Mouse (Mus musculus): ENCODE measurements around the gene Zfp12.

Zfp12 gene

GRCm38 (mm10) chr5:143255131-143255519 lies 20.2 kb downstream of the Zfp12 start:
- TF ChIP-seq GATA4 (IDR thresholded peaks at IDR 0.05; ENCODE audit: insufficient replicate concordance, low read length): no peak

DNA sequence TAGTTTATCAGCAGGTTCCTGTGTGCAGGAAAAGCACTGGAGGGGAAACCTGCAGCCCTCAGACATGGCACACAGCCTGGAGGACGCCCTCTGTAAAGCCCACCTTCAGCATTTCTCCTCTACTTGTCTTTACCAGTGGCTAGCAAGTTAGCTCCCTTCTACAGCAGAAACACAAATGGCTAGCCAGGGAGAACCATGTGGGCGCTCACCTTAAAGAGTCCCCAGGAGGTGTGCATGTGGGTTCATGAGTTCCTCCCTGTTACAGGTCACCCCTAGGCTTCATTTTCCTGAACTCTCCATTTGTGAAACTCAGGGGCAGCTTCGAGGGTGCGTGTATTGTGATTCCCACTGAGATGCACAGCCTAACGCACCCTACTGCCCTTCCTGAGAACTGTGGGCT lies 20.8 kb downstream of the Zfp12 start:
- no peak for TF ChIP-seq GATA4 (IDR thresholded peaks at IDR 0.05; ENCODE audit: insufficient replicate concordance, low read length)

DNA sequence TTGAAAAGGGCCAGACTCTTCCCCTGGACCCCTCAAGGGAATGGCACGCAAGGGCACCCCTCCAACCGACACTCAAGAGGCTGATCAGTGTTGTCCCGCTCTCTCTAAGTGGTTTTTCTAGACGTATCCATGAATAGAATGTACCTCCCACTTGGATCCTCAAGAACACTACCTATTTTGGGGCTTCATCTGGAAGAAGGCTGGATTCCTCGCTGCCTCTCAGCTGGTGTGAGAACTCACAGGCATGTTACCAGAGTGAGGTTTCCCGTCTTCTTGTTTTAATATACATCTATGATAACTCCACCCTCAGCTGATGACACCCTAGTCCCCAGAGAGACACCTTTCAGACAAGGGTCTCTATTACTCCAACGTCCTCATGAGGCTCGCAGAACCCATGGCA lies 26.7 kb downstream of the Zfp12 start:
- TF ChIP-seq GATA4 (IDR thresholded peaks at IDR 0.05; ENCODE audit: insufficient replicate concordance, low read length): no peak

DNA sequence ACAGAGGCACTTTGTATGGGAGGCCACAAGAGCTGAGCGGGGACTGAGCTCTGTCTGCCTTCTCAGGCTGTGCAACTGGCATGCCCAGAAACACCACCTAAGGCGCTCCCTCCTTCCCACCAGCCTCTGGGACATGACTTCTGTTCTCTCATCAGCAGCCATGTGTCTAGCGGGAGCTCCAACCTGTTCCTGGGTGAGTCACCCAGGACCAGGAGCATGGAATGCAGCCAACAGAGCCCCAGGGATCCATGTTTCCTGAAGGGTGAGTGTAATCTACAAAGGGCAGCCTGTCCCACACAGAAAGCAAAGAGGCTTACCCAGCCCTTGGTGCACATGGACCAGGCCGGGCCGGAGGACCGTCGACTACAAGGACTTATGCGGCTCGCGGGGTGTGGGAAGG lies 29.7 kb downstream of the Zfp12 start:
- no peak for TF ChIP-seq GATA4 (IDR thresholded peaks at IDR 0.05; ENCODE audit: insufficient replicate concordance, low read length)

- no peak for TF ChIP-seq GATA4 (IDR thresholded peaks at IDR 0.05; ENCODE audit: insufficient replicate concordance, low read length)
Measured at GRCm38 (mm10) chr5:143265409-143265808, 30.4 kb downstream of the Zfp12 start.

DNA sequence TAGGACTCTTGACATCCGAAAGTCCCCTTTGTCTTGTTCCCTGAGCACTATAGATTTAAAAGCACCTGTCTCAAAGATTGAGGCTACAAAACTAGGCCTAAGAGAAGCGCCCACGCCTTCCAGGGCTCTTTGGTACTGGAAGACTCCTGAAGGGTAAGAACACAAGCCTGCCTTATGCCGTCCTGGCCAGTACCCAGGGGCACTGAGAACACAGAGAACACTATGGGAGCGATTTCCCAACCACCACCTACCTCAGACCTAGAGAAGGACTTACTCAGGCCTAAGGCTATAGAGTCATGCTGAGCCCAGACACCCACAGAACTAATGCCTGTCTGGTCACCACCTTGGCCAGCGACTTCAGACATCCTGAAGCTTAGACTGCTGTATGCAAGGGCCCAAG lies 31.8 kb downstream of the Zfp12 start:
- TF ChIP-seq GATA4 (IDR thresholded peaks at IDR 0.05; ENCODE audit: insufficient replicate concordance, low read length): no peak

GRCm38 (mm10) chr5:143268985-143269362 lies 34.0 kb downstream of the Zfp12 start:
- TF ChIP-seq GATA4 (IDR thresholded peaks at IDR 0.05; ENCODE audit: insufficient replicate concordance, low read length): no peak

DNA sequence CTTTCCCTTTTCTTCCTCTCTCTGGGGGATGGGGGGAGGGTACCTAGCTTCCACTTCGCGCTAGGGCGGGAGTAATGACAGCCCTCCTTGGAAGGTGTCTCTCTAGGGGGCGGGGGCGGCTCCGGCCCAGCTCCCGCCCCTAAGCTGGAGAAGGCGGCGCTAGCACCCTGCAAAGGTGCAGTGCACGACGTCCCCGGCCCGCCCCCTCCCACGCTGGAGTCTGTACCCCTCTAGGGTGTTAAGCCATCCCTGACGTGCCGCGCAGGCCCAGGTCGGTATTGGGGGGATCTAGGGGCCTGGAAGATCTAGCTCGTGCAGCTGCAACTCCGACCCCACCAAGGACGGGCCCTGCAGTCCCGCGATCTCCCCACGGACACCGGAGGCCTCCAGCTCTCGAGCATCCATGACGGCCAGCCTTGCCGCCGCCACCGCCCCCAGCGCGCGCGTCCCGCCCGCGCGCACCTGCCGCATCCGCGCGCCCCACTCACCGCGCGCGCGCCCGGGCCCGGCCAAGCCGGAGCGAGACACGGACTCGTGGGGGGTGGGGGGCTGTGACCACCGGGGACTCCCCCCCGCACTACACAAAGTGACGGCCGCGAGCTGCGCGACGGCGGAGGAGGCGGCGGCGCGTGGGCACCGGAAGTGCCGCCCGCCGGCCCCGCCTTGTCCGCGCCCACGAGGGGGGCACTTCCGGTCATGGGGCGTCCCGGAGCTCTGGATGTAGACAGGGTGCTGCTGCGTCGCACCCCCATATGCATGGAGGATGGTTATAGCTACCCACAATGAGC lies 34.6 kb downstream of the Zfp12 start, which contains the start of gene Zfp316:
Gene Zfp316, minus strand, starts transcription at position 660 of the 788 bp plus-strand sequence.
- no peak for TF ChIP-seq GATA4 (IDR thresholded peaks at IDR 0.05; ENCODE audit: insufficient replicate concordance, low read length)

DNA sequence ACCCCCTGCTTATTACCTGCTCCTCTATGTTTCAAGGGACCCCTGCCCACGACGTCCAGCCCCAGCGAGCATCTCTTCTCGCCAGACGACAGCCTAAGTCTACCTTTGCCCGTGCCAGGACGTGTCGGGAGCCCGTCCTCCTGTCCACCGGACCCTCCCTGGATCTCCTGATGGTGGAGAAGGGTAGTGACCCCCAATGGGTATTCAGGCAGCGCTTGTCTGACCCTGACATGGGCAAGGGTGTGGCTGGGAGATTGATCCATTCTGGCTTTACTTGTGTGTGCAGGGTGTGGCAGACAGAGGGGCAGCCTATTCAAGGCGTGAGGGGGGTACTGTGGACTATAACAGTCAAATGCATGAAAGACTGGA lies 35.2 kb downstream of the Zfp12 start:
- no peak for TF ChIP-seq GATA4 (IDR thresholded peaks at IDR 0.05; ENCODE audit: insufficient replicate concordance, low read length)

DNA sequence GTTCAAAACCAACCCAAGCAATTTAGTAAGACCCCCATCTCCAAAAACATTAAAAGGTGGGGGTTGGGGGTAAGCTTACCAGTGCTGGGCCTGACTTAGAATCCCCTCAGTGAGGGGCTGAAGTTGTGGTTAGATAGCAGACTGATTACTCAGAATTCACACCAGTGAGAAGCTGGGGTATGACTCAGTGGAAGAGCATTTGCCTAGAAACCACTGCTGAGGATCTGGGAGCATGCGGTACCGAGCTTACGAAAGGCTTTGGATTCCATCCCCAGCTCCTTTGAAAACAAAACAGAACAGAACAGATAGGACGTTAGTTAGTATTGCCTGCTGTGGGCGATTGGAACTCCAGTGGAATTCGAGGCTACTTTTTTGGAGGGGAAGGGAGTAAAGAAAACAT lies 36.7 kb downstream of the Zfp12 start:
- TF ChIP-seq GATA4 (IDR thresholded peaks at IDR 0.05; ENCODE audit: insufficient replicate concordance, low read length): no peak

GRCm38 (mm10) chr5:143272108-143272507 lies 37.1 kb downstream of the Zfp12 start:
- TF ChIP-seq GATA4 (IDR thresholded peaks at IDR 0.05; ENCODE audit: insufficient replicate concordance, low read length): no peak

DNA sequence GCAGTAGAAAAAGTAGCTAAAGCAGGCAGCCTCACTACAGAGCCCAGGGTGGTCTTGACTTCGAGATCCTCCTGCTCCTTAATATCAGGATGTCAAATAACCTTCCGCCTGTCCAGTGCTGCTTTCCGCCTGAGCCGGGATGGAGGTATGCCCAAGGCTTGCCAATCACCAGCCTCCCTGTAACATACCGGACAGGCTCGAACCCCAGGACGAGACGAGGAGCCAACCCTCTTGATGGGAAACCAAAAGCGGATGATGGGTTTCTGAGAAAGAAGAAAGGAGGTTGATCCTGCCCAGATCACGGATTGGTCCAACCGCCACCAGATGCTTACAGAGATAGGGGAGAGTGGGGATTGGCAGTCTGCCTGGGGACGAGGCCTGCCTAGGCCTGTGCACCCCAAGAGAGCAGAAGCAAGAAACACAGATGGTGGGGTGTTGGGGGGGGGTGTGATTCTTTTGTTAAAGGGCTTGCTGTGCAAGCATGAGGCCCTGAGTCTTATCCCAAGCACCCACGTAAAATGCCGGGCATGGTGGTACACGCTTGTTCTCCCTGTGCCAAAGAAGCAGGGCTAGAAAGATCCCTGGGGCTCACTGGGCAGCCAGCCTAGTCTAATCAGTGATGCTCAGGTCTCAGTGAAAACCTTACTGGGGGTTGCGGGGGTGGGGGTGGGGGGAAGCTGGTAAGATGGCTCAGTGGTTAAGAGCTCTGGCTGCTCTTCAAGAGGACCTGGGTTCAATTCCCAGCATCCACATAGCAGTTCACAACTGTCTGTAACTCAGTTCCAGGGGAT lies 37.8 kb downstream of the Zfp12 start:
- TF ChIP-seq GATA4 (IDR thresholded peaks at IDR 0.05; ENCODE audit: insufficient replicate concordance, low read length): no peak

DNA sequence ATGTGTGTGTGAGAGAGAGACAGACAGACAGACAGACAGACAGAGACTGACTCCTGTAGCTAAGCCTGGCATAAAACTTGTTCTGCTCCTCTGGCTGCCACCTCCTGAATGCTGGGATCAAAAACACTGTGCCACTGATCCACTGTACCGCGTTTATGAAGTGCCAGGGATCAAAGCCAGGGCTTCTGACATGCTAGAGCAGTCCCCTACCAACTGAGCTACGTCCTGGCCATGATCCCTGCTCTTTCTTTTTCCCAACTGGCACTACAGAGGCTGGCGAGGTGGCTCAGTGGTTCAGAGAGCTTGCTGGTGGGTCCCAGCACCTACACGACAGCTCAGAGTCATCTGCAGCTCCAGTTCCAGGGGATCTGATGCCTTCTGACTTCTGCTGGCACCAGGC lies 40.8 kb downstream of the Zfp12 start:
- TF ChIP-seq GATA4 (IDR thresholded peaks at IDR 0.05; ENCODE audit: insufficient replicate concordance, low read length): no peak

DNA sequence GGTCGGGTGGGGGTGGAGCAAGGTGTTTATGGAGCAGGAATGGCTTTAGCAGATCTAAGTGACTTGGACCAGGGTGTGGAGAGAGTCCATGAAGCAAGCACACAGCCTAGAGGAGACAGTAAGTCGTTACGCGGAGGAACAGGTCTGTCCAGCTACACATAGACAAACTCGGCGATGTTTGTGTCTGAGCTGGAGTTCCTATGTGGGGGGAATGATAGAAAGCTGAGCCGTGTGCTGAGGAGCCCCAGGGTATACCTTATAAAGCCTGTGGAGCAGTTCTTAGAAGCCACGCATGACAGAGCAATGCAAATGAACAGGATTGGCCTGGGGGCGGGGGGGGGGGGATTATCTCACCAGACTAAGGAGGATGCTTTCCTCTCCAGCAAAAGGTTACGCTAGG lies 44.3 kb downstream of the Zfp12 start:
- no peak for TF ChIP-seq GATA4 (IDR thresholded peaks at IDR 0.05; ENCODE audit: insufficient replicate concordance, low read length)

DNA sequence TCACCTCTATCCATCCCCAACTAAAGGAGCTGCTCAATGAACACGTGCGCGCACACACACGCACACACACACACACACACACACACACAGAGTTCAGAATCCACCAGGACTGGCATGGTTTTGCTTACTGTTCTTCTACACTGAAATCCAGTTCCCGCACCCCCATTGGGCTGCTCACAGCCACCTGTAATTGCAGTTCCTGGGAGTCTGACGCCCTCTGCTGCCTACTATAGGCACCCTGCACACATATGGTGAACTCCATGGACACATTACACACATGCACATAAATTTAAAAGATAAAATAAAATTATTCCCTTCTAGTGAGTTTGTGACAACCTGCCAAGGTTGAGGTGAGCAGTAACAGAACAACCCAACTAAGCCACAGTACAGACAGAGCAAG lies 49.8 kb downstream of the Zfp12 start:
- TF ChIP-seq GATA4 (IDR thresholded peaks at IDR 0.05; ENCODE audit: insufficient replicate concordance, low read length): no peak

GRCm38 (mm10) chr5:143287774-143288328 lies 52.9 kb downstream of the Zfp12 start:
- TF ChIP-seq GATA4 (IDR thresholded peaks at IDR 0.05; ENCODE audit: insufficient replicate concordance, low read length): no peak
